Mouse (Mus musculus) urinary bladder, adult 2 months (tissue): ENCODE results near the gene Rif1. TPM values are rescaled to one million over a fixed set of nuclear protein-coding genes. Genes with fewer than 3 reads are reported as not detected.

Experiments
- DNase-seq: peaks from one replicate; pipeline ENCODE4 v3.0.0; 2022; ENCODE audit warnings: low spot score
- polyA plus RNA-seq: library from polyadenylated mRNA; depleted of rRNA; stranded (reverse); fragments of >200 nt; gene quantifications from 2 replicates; pipeline ENCODE4 v1.2.3, GENCODE M21; 2012; rRNA removed

The Rif1 gene
- 14.0 and 16.4 TPM in 2 replicates for polyA plus RNA-seq

- DNase-seq, result peak; percentile 83
Observed at GRCm38 (mm10) chr2:52072491-52073140, at the start of gene Rif1. Gene Rif1 (plus strand): TSS chr2:52072832.

- DNase-seq, result no peak
Observed at GRCm38 (mm10) chr2:52027061-52027460, 45.6 kb upstream of the Rif1 start.

GRCm38 (mm10) chr2:52029426-52029825 lies 43.2 kb upstream of the Rif1 start:
- DNase-seq, result no peak

- no peak for DNase-seq
Observed at GRCm38 (mm10) chr2:52031491-52031890, 41.1 kb upstream of the Rif1 start.

GRCm38 (mm10) chr2:52034601-52035000 lies 38.0 kb upstream of the Rif1 start:
- DNase-seq, result no peak

- no peak for DNase-seq
Observed at GRCm38 (mm10) chr2:52035144-52035543, 37.5 kb upstream of the Rif1 start.

- DNase-seq, result no peak
Observed at GRCm38 (mm10) chr2:52036929-52037595, 35.6 kb upstream of the Rif1 start.

GRCm38 (mm10) chr2:52037882-52038281 lies 34.8 kb upstream of the Rif1 start, which contains the start of gene Tnfaip6:
Gene Tnfaip6 (plus strand): TSS chr2:52038009.
- peak; percentile 24 for DNase-seq

- no peak for DNase-seq
Observed at GRCm38 (mm10) chr2:52038558-52038957, 34.1 kb upstream of the Rif1 start.

GRCm38 (mm10) chr2:52039083-52039801 lies 33.4 kb upstream of the Rif1 start:
- DNase-seq, result no peak

- no peak for DNase-seq
Observed at GRCm38 (mm10) chr2:52042132-52042531, 30.5 kb upstream of the Rif1 start.

- no peak for DNase-seq
Observed at GRCm38 (mm10) chr2:52042714-52043113, 29.9 kb upstream of the Rif1 start.

GRCm38 (mm10) chr2:52043485-52043884 lies 29.1 kb upstream of the Rif1 start:
- no peak for DNase-seq

- no peak for DNase-seq
Observed at GRCm38 (mm10) chr2:52046032-52046431, 26.6 kb upstream of the Rif1 start.

GRCm38 (mm10) chr2:52050823-52051222 lies 21.8 kb upstream of the Rif1 start:
- no peak for DNase-seq

GRCm38 (mm10) chr2:52052335-52052734 lies 20.3 kb upstream of the Rif1 start:
- DNase-seq, result no peak

GRCm38 (mm10) chr2:52053502-52053901 lies 19.1 kb upstream of the Rif1 start:
- DNase-seq, result no peak

GRCm38 (mm10) chr2:52055616-52056015 lies 17.0 kb upstream of the Rif1 start:
- DNase-seq, result no peak

- no peak for DNase-seq
Observed at GRCm38 (mm10) chr2:52057099-52057498, 15.5 kb upstream of the Rif1 start.

GRCm38 (mm10) chr2:52057681-52058080 lies 15.0 kb upstream of the Rif1 start:
- DNase-seq, result no peak

- DNase-seq, result no peak
Observed at GRCm38 (mm10) chr2:52068641-52069040, 4.0 kb upstream of the Rif1 start.

- no peak for DNase-seq
Observed at GRCm38 (mm10) chr2:52070816-52071215, 1.8 kb upstream of the Rif1 start.
